Mouse (Mus musculus): ENCODE data around the gene Anp32e. TPM values are rescaled to one million over a fixed set of nuclear protein-coding genes. Genes with fewer than 3 reads are reported as not detected.

Anp32e gene
- total and polyA plus RNA-seq, 3 experiments = 94.7 to 405 (median 180) TPM

DNA sequence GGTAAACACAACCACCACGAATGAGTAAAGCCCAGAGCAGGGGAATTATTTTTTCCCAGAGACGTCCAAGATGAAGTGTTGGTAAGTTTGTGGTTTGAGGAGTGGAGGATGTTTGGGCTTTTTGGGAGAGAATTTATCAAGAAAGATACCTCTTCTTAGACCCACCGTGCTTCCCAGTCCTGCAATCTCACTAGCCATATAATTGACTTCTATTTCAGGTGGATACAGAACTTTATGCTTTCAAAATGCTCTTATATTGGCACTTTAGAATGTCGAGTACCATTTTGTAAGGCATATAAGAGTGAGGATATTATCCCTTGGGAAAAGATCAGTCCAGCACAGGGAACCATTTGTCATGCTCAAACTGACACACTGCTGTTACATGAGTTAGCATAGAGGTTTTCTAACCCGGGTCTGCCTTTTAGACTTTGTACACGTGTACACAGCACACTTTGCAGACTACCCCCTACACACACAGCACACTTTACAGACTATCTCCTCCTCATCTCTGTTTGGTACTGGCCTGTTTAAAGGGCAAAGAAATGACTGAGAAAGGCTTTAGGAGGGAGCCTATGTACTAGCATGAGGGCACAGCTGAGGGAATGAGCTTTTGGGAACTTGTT is 67.5 kb downstream of the Anp32e start:
- peak overlapping the region; percentile 72; the same call in 1 of the 2 replicates for H3K4me3 ChIP-seq (ENCODE audit: low read depth, low read length)
- peaks cover 71% of the 10 kb centered on the region for H3K4me1 ChIP-seq (ENCODE audit: insufficient read depth, low read depth, low read length)
- H3K27me3 ChIP-seq (ENCODE audit: insufficient read depth, low read length) = peaks cover 39% of the 10 kb centered on the region
- TF ChIP-seq GATA1 (IDR thresholded peaks at IDR 0.05; ENCODE audit: borderline replicate concordance, low read length) (no peak), POLR2AphosphoS5 (IDR thresholded peaks at IDR 0.05; ENCODE audit: insufficient replicate concordance, low read depth, low read length) (no peak), TAL1 (conservative IDR thresholded peaks at IDR 0.05; ENCODE audit: low read depth, low read length) (no peak), GATA2 (IDR thresholded peaks at IDR 0.05; ENCODE audit: borderline replicate concordance, low read depth, low read length) (no peak), CTCF (IDR thresholded peaks at IDR 0.05; ENCODE audit: low read depth, low read length) (no peak)
- no peaks in the 10 kb centered on the region for H3K9me3 ChIP-seq (replicated peaks)
- DNase-seq (ENCODE audit: low spot score) (no peak), ATAC-seq (ENCODE audit: extremely low read depth, insufficient number of reproducible peaks, low FRiP score, poor library complexity, severe bottlenecking) (no peak)
- peaks cover 10% of the 10 kb centered on the region for H3K36me3 ChIP-seq (replicated peaks)

Other genes with a start within 250 kb of the Anp32e start
- gene Adamtsl4, start 241.3 kb upstream of the Anp32e start, total RNA-seq (2014; fragmentation: Nextera tagmentation) = not detected in 2 replicates
- 0.06 and 0.11 TPM in 2 replicates for gene Adamtsl4, start 241.3 kb upstream of the Anp32e start, total RNA-seq (2017)
- gene Adamtsl4, start 241.3 kb upstream of the Anp32e start, polyA plus RNA-seq (2012) = 0.01 TPM in 1 of 2 replicates, not detected in the other
- 3.6 and 7.4 TPM in 2 replicates for gene Ecm1, start 189.7 kb upstream of the Anp32e start, total RNA-seq (2014; fragmentation: Nextera tagmentation)
- 2.4 and 4.0 TPM in 2 replicates for gene Ecm1, start 189.7 kb upstream of the Anp32e start, total RNA-seq (2017)
- gene Ecm1, start 189.7 kb upstream of the Anp32e start, polyA plus RNA-seq (2012) = 19.5 and 20.5 TPM in 2 replicates
- gene Tars2, start 169.0 kb upstream of the Anp32e start, total RNA-seq (2014; fragmentation: Nextera tagmentation) = 47.2 and 69.0 TPM in 2 replicates
- gene Tars2, start 169.0 kb upstream of the Anp32e start, total RNA-seq (2017) = 52.3 and 56.6 TPM in 2 replicates
- 38.3 and 69.7 TPM in 2 replicates for gene Tars2, start 169.0 kb upstream of the Anp32e start, polyA plus RNA-seq (2012)
- 116 and 144 TPM in 2 replicates for gene Rprd2, start 110.4 kb upstream of the Anp32e start, total RNA-seq (2014; fragmentation: Nextera tagmentation)
- gene Rprd2, start 110.4 kb upstream of the Anp32e start, total RNA-seq (2017) = 18.6 and 28.0 TPM in 2 replicates
- 6.9 and 9.1 TPM in 2 replicates for gene Rprd2, start 110.4 kb upstream of the Anp32e start, polyA plus RNA-seq (2012)
- 77.2 and 88.7 TPM in 2 replicates for gene Prpf3, start 73.4 kb upstream of the Anp32e start, total RNA-seq (2014; fragmentation: Nextera tagmentation)
- 50.0 and 68.3 TPM in 2 replicates for gene Prpf3, start 73.4 kb upstream of the Anp32e start, total RNA-seq (2017)
- 13.9 and 17.5 TPM in 2 replicates for gene Prpf3, start 73.4 kb upstream of the Anp32e start, polyA plus RNA-seq (2012)
- gene Mrps21, start 57.7 kb upstream of the Anp32e start, total RNA-seq (2014; fragmentation: Nextera tagmentation) = 40.2 and 41.8 TPM in 2 replicates
- gene Mrps21, start 57.7 kb upstream of the Anp32e start, total RNA-seq (2017) = 624 and 639 TPM in 2 replicates
- gene Mrps21, start 57.7 kb upstream of the Anp32e start, polyA plus RNA-seq (2012) = 43.8 and 190 TPM in 2 replicates
- gene Ciart, start 47.0 kb upstream of the Anp32e start, total RNA-seq (2014; fragmentation: Nextera tagmentation) = not detected in 2 replicates
- 1.3 TPM in 2 replicates for gene Ciart, start 47.0 kb upstream of the Anp32e start, total RNA-seq (2017)
- gene Ciart, start 47.0 kb upstream of the Anp32e start, polyA plus RNA-seq (2012) = 0.07 and 0.31 TPM in 2 replicates
- 1.6 and 3.9 TPM in 2 replicates for gene BC028528, start 37.2 kb upstream of the Anp32e start, total RNA-seq (2014; fragmentation: Nextera tagmentation)
- 7.5 and 9.3 TPM in 2 replicates for gene BC028528, start 37.2 kb upstream of the Anp32e start, total RNA-seq (2017)
- gene BC028528, start 37.2 kb upstream of the Anp32e start, polyA plus RNA-seq (2012) = not detected in 2 replicates
- 27.5 and 35.0 TPM in 2 replicates for gene Aph1a, start 35.3 kb upstream of the Anp32e start, total RNA-seq (2014; fragmentation: Nextera tagmentation)
- 26.5 and 27.5 TPM in 2 replicates for gene Aph1a, start 35.3 kb upstream of the Anp32e start, total RNA-seq (2017)
- 90.6 and 102 TPM in 2 replicates for gene Aph1a, start 35.3 kb upstream of the Anp32e start, polyA plus RNA-seq (2012)
- not detected in 2 replicates for gene Car14, start 24.6 kb upstream of the Anp32e start, total RNA-seq (2014; fragmentation: Nextera tagmentation)
- gene Car14, start 24.6 kb upstream of the Anp32e start, total RNA-seq (2017) = 0.11 TPM in 1 of 2 replicates, not detected in the other
- gene Car14, start 24.6 kb upstream of the Anp32e start, polyA plus RNA-seq (2012) = not detected in 2 replicates
- gene Plekho1, start 66.8 kb downstream of the Anp32e start, total RNA-seq (2014; fragmentation: Nextera tagmentation) = 9.7 and 23.3 TPM in 2 replicates
- gene Plekho1, start 66.8 kb downstream of the Anp32e start, total RNA-seq (2017) = 4.2 and 5.7 TPM in 2 replicates
- gene Plekho1, start 66.8 kb downstream of the Anp32e start, polyA plus RNA-seq (2012) = 10.9 and 14.1 TPM in 2 replicates
- 19.8 and 28.7 TPM in 2 replicates for gene Vps45, start 129.2 kb downstream of the Anp32e start, total RNA-seq (2014; fragmentation: Nextera tagmentation)
- gene Vps45, start 129.2 kb downstream of the Anp32e start, total RNA-seq (2017) = 16.1 and 21.4 TPM in 2 replicates
- gene Vps45, start 129.2 kb downstream of the Anp32e start, polyA plus RNA-seq (2012) = 6.1 and 6.7 TPM in 2 replicates
- gene Otud7b, start 175.3 kb downstream of the Anp32e start, total RNA-seq (2014; fragmentation: Nextera tagmentation) = 10.1 and 17.4 TPM in 2 replicates
- gene Otud7b, start 175.3 kb downstream of the Anp32e start, total RNA-seq (2017) = 21.7 and 22.1 TPM in 2 replicates
- 11.3 and 11.8 TPM in 2 replicates for gene Otud7b, start 175.3 kb downstream of the Anp32e start, polyA plus RNA-seq (2012)
- gene Mtmr11, start 232.8 kb downstream of the Anp32e start, total RNA-seq (2014; fragmentation: Nextera tagmentation) = 5.7 TPM in 1 of 2 replicates, not detected in the other
- gene Mtmr11, start 232.8 kb downstream of the Anp32e start, total RNA-seq (2017) = 2.7 and 3.5 TPM in 2 replicates
- gene Mtmr11, start 232.8 kb downstream of the Anp32e start, polyA plus RNA-seq (2012) = not detected in 2 replicates
- 138 and 179 TPM in 2 replicates for gene Sf3b4, start 243.1 kb downstream of the Anp32e start, total RNA-seq (2014; fragmentation: Nextera tagmentation)
- 24.8 and 29.3 TPM in 2 replicates for gene Sf3b4, start 243.1 kb downstream of the Anp32e start, total RNA-seq (2017)
- gene Sf3b4, start 243.1 kb downstream of the Anp32e start, polyA plus RNA-seq (2012) = 724 and 955 TPM in 2 replicates